Mouse (Mus musculus) lung, embryonic 15.5 days (tissue): Measurements from ENCODE around the gene Myo15. TPM values are rescaled to one million over a fixed set of nuclear protein-coding genes. Genes with fewer than 3 reads are reported as not detected.
"Not testable (repeated sequence)": the region's sequence is repeated elsewhere in the genome, so short reads cannot be mapped to it uniquely, and the experiment has no call there.

Experiments used
- ATAC-seq: fragments of 200-750 bp; cut with Nextera tagmentation; 2 replicates; pipeline ENCODE4 v1.8.0; 2017; ENCODE audit warnings: moderate number of reproducible peaks, borderline replicate concordance; ENCODE audit not compliant: low FRiP score, low TSS enrichment; ENCODE audit errors: extremely low read depth
- H3K27ac ChIP-seq: fragments of 300-500 bp; sonication (generic); 2 replicates; pipeline ENCODE4 v1.5.1; 2015; ENCODE audit warnings: moderate library complexity, mild to moderate bottlenecking, inconsistent platforms
- H3K27me3 ChIP-seq: fragments of 300-500 bp; sonication (generic); 2 replicates; pipeline ENCODE4 v1.6.1; 2015; ENCODE audit warnings: inconsistent platforms
- H3K36me3 ChIP-seq: fragments of 300-500 bp; sonication (generic); 2 replicates; pipeline ENCODE4 v1.6.1; 2015; ENCODE audit warnings: inconsistent platforms
- H3K4me1 ChIP-seq: fragments of 300-500 bp; sonication (generic); 2 replicates; pipeline ENCODE4 v1.6.1; 2015; ENCODE audit warnings: inconsistent platforms
- H3K4me2 ChIP-seq: fragments of 300-500 bp; sonication (generic); 2 replicates; pipeline ENCODE4 v1.6.1; 2015; ENCODE audit warnings: inconsistent platforms, mild to moderate bottlenecking, moderate library complexity
- H3K4me3 ChIP-seq: fragments of 300-500 bp; sonication (generic); 2 replicates; pipeline ENCODE4 v1.5.1; 2015; ENCODE audit warnings: mild to moderate bottlenecking, inconsistent platforms
- H3K9ac ChIP-seq: fragments of 300-500 bp; sonication (generic); 2 replicates; pipeline ENCODE4 v1.6.1; 2015; ENCODE audit warnings: inconsistent platforms
- H3K9me3 ChIP-seq: fragments of 300-500 bp; sonication (generic); 2 replicates; pipeline ENCODE4 v1.6.1; 2016; ENCODE audit warnings: inconsistent platforms
- WGBS: fragments of 180-500 bp; shearing (Covaris S2); methylation state at CpG from one replicate; pipeline ENCODE4 v1.1.7; 2015; 5-methylcytosine and 5-hydroxymethylcytosine counted together
- polyA plus RNA-seq: library from polyadenylated mRNA; unstranded; fragments of >200 nt; fragmentation: Nextera tagmentation; extraction: Ambion mirVana; gene quantifications from 2 replicates; pipeline ENCODE4 v1.2.1, GENCODE M21; 2015

Myo15 gene
- 0.05 and 0.09 TPM in 2 replicates for polyA plus RNA-seq

DNA sequence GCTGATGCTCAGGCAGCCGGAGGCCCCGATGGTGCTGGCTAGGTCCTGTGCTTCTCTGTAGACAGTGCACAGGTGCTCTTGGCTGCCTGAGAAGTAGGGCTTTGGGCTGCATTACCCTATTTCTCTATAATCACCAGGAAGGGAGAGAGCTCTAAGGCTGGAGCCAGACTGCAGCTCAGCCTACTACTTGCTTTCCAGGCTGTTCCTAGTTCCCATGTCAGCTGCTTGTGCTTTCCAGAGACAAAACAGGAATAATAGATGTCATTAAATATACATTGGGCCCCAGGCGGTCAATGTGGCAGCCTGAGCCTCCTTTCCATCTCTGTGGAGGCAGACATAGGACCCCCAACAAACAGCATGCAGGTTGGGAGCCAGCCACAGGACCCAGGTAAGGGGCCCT lies at the start of gene Myo15:
Gene Myo15, plus strand, starts transcription at position 301 of the 400 bp plus-strand sequence.
- Histone ChIP-seq H3K4me3 (no peak within 1 kb of the TSS), H3K36me3 (peaks cover 59% of the 10 kb centered on the region), H3K9me3 (no peaks in the 10 kb centered on the region), H3K9ac (no peak within 1 kb of the TSS), H3K27me3 (no peaks in the 10 kb centered on the region), H3K27ac (no peak within 1 kb of the TSS), H3K4me2 (no peak within 1 kb of the TSS), H3K4me1 (no peaks in the 10 kb centered on the region)
- WGBS, result 91% methylated on average over 3 of the region's 3 CpGs
- no peak for ATAC-seq

DNA sequence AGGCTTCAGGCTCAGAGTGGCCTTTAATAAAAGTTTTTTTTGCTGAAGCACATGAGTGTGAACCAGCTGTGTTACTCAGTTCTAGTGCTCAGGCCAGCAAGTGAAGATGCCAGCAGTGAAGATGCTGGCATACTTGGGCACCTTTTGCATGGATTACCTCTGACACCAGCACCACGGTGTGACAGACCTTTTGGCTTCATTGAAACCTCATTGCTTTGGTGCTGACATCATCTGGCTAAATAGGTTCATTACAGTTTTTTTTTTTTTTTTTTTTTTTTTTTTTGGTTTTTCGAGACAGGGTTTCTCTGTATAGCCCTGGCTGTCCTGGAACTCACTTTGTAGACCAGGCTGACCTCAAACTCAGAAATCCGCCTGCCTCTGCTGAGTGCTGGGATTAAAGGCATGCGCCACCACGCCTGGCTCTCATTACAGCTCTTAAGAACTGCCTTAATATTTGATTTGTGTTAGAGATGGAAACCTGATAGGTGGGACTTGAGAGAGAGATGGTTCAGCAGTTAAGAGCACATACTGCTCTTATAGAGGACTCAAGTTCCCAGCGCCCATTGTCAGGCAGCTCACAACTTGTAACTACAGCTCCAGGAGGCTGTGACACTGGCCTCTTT lies 47.0 kb upstream of the Myo15 start:
- WGBS, result 57% methylated on average over 6 of the region's 6 CpGs

DNA sequence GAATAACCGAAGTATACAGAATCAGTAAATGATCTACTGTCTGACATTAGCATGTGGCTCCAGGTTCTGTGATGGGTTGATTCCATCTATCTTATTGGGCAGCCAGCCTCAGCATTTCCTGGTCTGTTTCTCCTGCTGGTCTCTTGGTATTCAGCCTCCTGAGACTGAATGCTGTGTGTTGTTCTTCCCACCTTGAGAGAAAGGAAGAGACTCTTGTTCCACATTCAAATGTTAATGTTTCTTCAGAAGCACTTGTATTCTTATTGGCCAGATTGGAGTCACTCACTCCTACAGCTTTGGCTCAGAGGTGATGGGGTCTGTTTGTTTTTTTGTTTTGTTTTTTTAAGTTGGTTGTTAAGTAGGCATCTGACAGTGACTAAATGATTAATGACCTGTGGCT lies 46.1 kb upstream of the Myo15 start:
- WGBS, result 90% methylated on average over 1 of the region's 1 CpGs
- no peaks in the 10 kb centered on the region for H3K27me3 ChIP-seq
- no peak overlapping the region for H3K4me3 ChIP-seq
- H3K9ac ChIP-seq, result no peak overlapping the region
- ATAC-seq, result no peak
- no peak overlapping the region for H3K4me2 ChIP-seq
- peaks cover 19% of the 10 kb centered on the region for H3K36me3 ChIP-seq
- no peak overlapping the region for H3K27ac ChIP-seq
- H3K4me1 ChIP-seq, result peaks cover 11% of the 10 kb centered on the region
- H3K9me3 ChIP-seq, result no peaks in the 10 kb centered on the region

More for the DNA sequence above, 47.0 kb upstream of the Myo15 start:
- Histone ChIP-seq H3K27ac (no peak overlapping the region), H3K27me3 (no peaks in the 10 kb centered on the region), H3K9me3 (no peaks in the 10 kb centered on the region), H3K4me3 (no peak overlapping the region), H3K9ac (no peak overlapping the region), H3K4me2 (no peak overlapping the region), H3K36me3 (peaks cover 11% of the 10 kb centered on the region), H3K4me1 (peaks cover 11% of the 10 kb centered on the region)
- no peak for ATAC-seq

DNA sequence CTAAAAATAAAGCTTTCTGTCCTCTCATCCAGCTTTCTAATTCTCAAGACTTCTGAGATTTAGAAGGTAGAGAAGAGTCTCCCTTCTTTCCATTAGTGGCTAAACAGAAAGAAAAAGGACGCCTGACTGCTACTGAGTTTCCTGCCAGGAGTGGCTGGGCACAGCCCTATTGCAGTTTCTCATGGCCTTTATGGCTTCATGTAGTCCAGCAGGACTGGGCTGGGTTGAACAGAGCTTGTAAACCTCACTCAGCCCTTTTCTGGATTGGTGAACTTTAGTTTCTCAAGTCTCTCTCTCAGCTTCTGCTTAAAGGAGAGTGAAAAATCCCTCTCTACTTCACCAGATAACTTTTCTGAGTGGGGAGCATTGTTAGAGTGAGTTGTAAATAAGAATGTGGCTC lies 42.7 kb upstream of the Myo15 start:
- H3K36me3 ChIP-seq, result peaks cover 23% of the 10 kb centered on the region

DNA sequence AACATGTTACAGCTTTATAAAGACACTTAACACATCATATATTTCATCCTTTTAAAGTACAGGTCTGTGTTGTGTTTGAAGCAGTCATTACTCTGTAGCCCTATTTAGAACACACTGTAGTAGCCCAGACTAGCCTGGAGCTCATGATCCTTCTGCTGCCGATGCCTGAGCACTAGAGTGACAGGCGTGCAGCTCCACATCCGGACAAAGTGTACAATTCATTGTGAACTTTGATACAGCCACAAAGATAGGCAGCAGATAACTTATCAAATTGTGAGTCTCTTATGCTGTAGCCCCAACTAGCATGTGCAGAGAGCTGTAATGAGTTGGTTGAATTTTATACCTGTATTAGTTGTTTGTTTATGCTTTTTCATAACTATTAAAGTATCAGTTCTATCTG lies 41.5 kb upstream of the Myo15 start:
- ATAC-seq, result no peak
- H3K36me3 ChIP-seq, result peaks cover 28% of the 10 kb centered on the region
- H3K4me1 ChIP-seq, result no peaks in the 10 kb centered on the region
- no peak overlapping the region for H3K4me3 ChIP-seq
- H3K9ac ChIP-seq, result no peak overlapping the region
- H3K27ac ChIP-seq, result no peak overlapping the region
- no peaks in the 10 kb centered on the region for H3K27me3 ChIP-seq
- no peaks in the 10 kb centered on the region for H3K9me3 ChIP-seq
- whole genome bisulfite sequencing, result 89% methylated on average over 3 of the region's 3 CpGs
- no peak overlapping the region for H3K4me2 ChIP-seq

More for the DNA sequence above, 42.7 kb upstream of the Myo15 start:
- 81% methylated on average over 1 of the region's 1 CpGs for whole genome bisulfite sequencing
- H3K4me3 ChIP-seq, result no peak overlapping the region
- no peak overlapping the region for H3K27ac ChIP-seq
- no peaks in the 10 kb centered on the region for H3K4me1 ChIP-seq
- ATAC-seq, result no peak
- H3K4me2 ChIP-seq, result no peak overlapping the region
- H3K27me3 ChIP-seq, result no peaks in the 10 kb centered on the region
- no peak overlapping the region for H3K9ac ChIP-seq
- no peaks in the 10 kb centered on the region for H3K9me3 ChIP-seq

DNA sequence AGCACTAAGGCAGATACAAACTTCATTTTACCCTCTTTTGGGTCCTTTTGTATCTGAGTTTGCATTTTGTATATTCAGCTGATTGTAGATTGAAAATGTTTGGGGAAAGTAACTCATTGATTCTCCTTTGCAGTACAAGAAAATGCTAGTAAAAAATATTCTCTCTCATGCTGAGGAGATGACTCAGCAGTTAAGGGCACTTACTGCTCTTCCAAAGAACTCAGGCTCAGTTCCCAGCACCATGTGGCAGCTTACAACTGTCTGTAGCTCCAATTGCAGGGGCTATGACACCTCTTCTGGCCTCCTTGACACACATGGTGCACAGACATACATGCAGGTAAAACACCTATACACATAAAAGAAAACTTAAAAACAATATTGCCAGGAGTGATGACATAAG lies 35.6 kb upstream of the Myo15 start:
- peaks cover 53% of the 10 kb centered on the region for H3K36me3 ChIP-seq
- H3K4me2 ChIP-seq, result no peak overlapping the region
- H3K9me3 ChIP-seq, result no peaks in the 10 kb centered on the region
- H3K9ac ChIP-seq, result no peak overlapping the region
- H3K4me1 ChIP-seq, result no peaks in the 10 kb centered on the region
- no peak overlapping the region for H3K27ac ChIP-seq
- H3K27me3 ChIP-seq, result no peaks in the 10 kb centered on the region
- H3K4me3 ChIP-seq, result no peak overlapping the region
- no peak for ATAC-seq

DNA sequence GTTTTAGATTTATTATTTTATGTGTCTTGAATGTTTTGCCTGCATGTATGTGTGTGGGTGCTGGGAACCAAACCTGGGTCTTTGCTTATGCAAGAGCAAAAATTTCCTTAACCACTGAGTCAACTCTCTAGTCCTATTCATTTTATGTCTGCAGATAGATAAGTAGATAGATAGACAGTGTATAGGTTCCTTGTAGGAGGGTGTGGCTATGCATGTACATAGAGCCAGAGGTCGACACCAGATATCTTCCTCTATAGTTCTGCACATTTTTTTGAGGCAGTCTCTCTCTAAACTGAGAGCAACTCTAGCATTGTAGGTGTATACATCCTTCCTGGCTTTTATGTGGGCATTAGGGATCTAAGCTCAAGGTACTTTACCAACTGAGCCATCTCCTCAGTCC lies 34.0 kb upstream of the Myo15 start:
- Histone ChIP-seq H3K9ac (no peak overlapping the region), H3K27ac (no peak overlapping the region), H3K36me3 (peaks cover 60% of the 10 kb centered on the region), H3K4me2 (no peak overlapping the region), H3K4me3 (no peak overlapping the region), H3K4me1 (no peaks in the 10 kb centered on the region), H3K27me3 (no peaks in the 10 kb centered on the region), H3K9me3 (no peaks in the 10 kb centered on the region)
- ATAC-seq, result no peak
- 96% methylated on average over 1 of the region's 1 CpGs for WGBS

DNA sequence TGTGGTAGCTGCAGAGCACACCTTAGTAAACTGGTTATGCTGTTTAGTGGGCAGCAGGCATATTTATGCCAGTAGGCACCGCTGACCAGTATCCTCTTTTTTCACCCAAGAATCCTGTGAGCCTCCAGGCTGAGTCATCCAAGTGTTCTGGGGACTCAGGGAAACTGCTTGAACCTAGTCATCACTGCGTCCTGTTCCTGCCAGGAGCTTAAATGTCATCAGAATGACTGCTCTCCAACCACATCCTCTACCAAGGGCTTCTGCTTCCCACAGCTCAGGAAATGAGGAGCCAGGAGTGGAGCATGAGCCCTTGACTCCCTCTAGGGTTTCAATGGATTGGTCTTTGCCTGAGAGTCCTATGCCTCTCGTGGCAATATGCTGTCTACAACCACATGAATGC lies 32.5 kb upstream of the Myo15 start:
- ATAC-seq, result no peak
- WGBS, result 83% methylated on average over 3 of the region's 3 CpGs
- peaks cover 58% of the 10 kb centered on the region for H3K36me3 ChIP-seq

DNA sequence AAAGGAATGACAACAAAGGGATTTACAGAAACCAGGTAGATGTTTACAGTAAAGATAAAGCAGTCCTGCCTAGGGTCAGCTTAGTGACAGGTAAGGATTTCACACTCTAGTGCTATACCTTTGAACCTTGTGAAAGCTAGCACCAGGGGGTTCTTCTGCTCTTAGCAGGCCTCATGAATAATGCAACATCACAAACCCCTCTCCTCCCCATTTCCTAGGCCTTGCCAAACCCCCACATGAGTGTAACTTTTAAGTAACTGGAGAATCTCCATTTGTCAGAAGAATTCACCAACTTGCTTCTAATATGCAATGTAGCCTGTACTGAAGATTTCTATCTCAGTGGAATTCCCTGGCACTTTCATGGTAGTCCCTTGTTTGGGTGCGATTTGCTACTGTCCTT lies 29.5 kb upstream of the Myo15 start:
- H3K9ac ChIP-seq, H3K9me3 ChIP-seq, H3K4me1 ChIP-seq, H3K4me2 ChIP-seq, ATAC-seq, H3K27ac ChIP-seq, H3K4me3 ChIP-seq, H3K27me3 ChIP-seq: not testable (repeated sequence)
- peaks cover 58% of the 10 kb centered on the region for H3K36me3 ChIP-seq
- WGBS, result 18% methylated on average over 1 of the region's 1 CpGs

More for the DNA sequence above, 32.5 kb upstream of the Myo15 start:
- Histone ChIP-seq H3K27ac (no peak overlapping the region), H3K4me1 (no peaks in the 10 kb centered on the region), H3K9me3 (no peaks in the 10 kb centered on the region), H3K9ac (no peak overlapping the region), H3K4me2 (no peak overlapping the region), H3K27me3 (no peaks in the 10 kb centered on the region), H3K4me3 (no peak overlapping the region)

DNA sequence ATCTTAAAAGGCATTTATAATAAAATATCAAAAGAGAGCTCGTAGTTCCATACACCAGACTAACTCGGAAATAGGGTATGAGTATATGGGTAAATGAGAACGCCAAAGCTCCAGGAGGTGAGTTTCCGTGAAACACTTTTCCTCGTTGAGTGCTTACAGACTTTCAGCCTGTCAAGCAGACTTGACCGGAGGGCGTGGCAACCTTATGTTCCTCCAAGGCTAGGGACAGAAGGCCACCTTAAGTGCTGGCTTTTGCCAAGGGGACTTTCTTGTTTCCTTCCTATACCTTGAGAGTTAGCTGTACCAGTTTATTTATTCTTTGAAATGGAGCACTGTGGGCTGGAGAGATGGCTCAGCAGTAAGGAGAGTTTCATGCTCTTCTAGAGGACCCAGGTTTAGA lies 29.0 kb upstream of the Myo15 start:
- ATAC-seq, result no peak
- H3K4me2 ChIP-seq, result no peak overlapping the region
- no peak overlapping the region for H3K9ac ChIP-seq
- no peaks in the 10 kb centered on the region for H3K27me3 ChIP-seq
- H3K4me1 ChIP-seq, result no peaks in the 10 kb centered on the region
- no peaks in the 10 kb centered on the region for H3K9me3 ChIP-seq
- WGBS, result 35% methylated on average over 7 of the region's 7 CpGs
- H3K27ac ChIP-seq, result no peak overlapping the region
- peaks cover 53% of the 10 kb centered on the region for H3K36me3 ChIP-seq
- no peak overlapping the region for H3K4me3 ChIP-seq

DNA sequence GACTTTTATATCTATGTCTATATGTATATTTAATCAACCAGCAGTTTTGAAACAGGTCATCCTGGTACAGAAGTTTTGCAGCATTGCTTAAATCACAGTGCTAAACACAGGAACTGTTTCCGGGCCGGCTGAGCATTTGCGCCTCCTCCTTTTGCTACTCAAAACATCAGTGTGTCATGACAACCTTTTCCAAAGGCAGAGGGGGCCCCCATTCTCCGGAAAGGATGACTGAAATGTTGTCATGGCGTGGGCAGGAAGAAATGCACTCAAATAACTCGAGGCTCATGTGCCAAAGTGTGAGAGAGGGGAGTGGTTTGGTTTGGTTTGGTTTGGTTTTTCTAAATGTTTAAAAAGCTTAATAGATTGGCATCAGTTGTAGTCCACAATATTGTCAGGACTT lies 26.2 kb upstream of the Myo15 start:
- Histone ChIP-seq H3K4me3 (no peak overlapping the region), H3K27me3 (no peaks in the 10 kb centered on the region), H3K9me3 (no peaks in the 10 kb centered on the region), H3K36me3 (peaks cover 33% of the 10 kb centered on the region), H3K4me1 (no peaks in the 10 kb centered on the region), H3K4me2 (no peak overlapping the region), H3K9ac (no peak overlapping the region), H3K27ac (no peak overlapping the region)
- ATAC-seq, result no peak
- 88% methylated on average over 6 of the region's 6 CpGs for WGBS

DNA sequence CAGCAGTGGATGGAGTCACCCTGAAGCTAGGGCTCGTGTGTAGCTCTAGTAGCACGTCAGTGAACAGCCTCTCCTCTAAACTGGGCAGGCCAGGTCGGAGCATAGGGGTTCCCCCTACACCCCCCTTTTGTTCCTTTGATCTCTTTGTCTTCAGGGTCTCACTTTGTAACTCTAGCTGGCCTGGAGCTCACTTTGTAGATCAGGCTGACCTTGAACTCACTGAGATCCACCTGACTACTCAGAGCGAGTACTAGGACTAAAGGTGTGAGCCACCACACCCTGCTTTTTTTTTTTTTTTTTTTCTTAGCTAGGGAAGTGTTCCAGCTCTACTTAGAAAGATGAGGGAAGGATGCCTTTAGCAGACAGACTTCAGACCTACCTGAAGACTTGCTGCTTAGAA lies 25.1 kb upstream of the Myo15 start:
- Histone ChIP-seq H3K9me3 (no peaks in the 10 kb centered on the region), H3K4me1 (no peaks in the 10 kb centered on the region), H3K27me3 (no peaks in the 10 kb centered on the region), H3K4me3 (no peak overlapping the region), H3K27ac (no peak overlapping the region), H3K36me3 (peaks cover 25% of the 10 kb centered on the region), H3K4me2 (no peak overlapping the region), H3K9ac (no peak overlapping the region)
- WGBS, result 73% methylated on average over 4 of the region's 4 CpGs
- ATAC-seq, result no peak
